Mouse (Mus musculus) hindbrain, embryonic 16.5 days (tissue): ENCODE measurements around the gene Ift140. TPM values are rescaled to one million over a fixed set of nuclear protein-coding genes. Genes with fewer than 3 reads are reported as not detected.

ENCODE experiments used
- ATAC-seq: fragments of 200-750 bp; cut with Nextera tagmentation; 2 replicates; pipeline ENCODE4 v1.8.0; 2017; ENCODE audit warnings: moderate TSS enrichment, moderate library complexity
- H3K27ac ChIP-seq: fragments of 300-500 bp; sonication (generic); 2 replicates; pipeline ENCODE4 v1.5.1; 2014; ENCODE audit warnings: low read depth, mild to moderate bottlenecking, control low read depth, low read length, moderate library complexity
- H3K27me3 ChIP-seq: fragments of 300-500 bp; sonication (generic); replicated peaks from 2 replicates; pipeline ENCODE4 v1.6.1; 2014; ENCODE audit warnings: low read length; ENCODE audit not compliant: control insufficient read depth, insufficient read depth
- H3K36me3 ChIP-seq: fragments of 300-500 bp; sonication (generic); 2 replicates; pipeline ENCODE4 v1.6.1; 2014; ENCODE audit warnings: mild to moderate bottlenecking, low read length, moderate library complexity, mixed read lengths; ENCODE audit not compliant: control insufficient read depth, insufficient read depth
- H3K4me1 ChIP-seq: fragments of 300-500 bp; sonication (generic); 2 replicates; pipeline ENCODE4 v1.6.1; 2014; ENCODE audit warnings: low read depth, low read length; ENCODE audit not compliant: control insufficient read depth, insufficient read depth
- H3K4me2 ChIP-seq: fragments of 300-500 bp; sonication (generic); 2 replicates; pipeline ENCODE4 v1.6.1; 2014; ENCODE audit warnings: mild to moderate bottlenecking, low read length, control low read depth, moderate library complexity
- H3K4me3 ChIP-seq: fragments of 300-500 bp; sonication (generic); 2 replicates; pipeline ENCODE4 v1.5.1; 2014; ENCODE audit warnings: mild to moderate bottlenecking, low read length, control low read depth, moderate library complexity
- H3K9ac ChIP-seq: fragments of 300-500 bp; sonication (generic); 2 replicates; pipeline ENCODE4 v1.6.1; 2014; ENCODE audit warnings: low read depth, mild to moderate bottlenecking, control low read depth, low read length, moderate library complexity
- H3K9me3 ChIP-seq: fragments of 300-500 bp; sonication (generic); 2 replicates; pipeline ENCODE4 v1.6.1; 2014; ENCODE audit warnings: mild to moderate bottlenecking, low read length, moderate library complexity; ENCODE audit not compliant: control insufficient read depth
- WGBS: fragments of 180-500 bp; shearing (Covaris S2); extraction: QIAGEN DNeasy Blood & Tissue Kit; methylation state at CpG from one replicate; pipeline ENCODE4 v1.1.7; 2014; 5-methylcytosine and 5-hydroxymethylcytosine counted together
- polyA plus RNA-seq: library from polyadenylated mRNA; unstranded; fragments of >200 nt; fragmentation: Nextera tagmentation; extraction: Ambion mirVana; gene quantifications from 2 replicates; pipeline ENCODE4 v1.2.1, GENCODE M21; 2015

The Ift140 gene
- polyA plus RNA-seq, 1 experiment from 2014 or later = 17.1 TPM

- Histone ChIP-seq H3K9me3 (no peaks in the 10 kb centered on the region), H3K4me3 (no peak overlapping the region), H3K36me3 (peaks cover 27% of the 10 kb centered on the region), H3K27me3 (no peaks in the 10 kb centered on the region), H3K27ac (no peak overlapping the region), H3K4me2 (no peak overlapping the region), H3K9ac (no peak overlapping the region), H3K4me1 (no peaks in the 10 kb centered on the region)
- ATAC-seq = no peak
- 73% methylated on average over 4 of the region's 4 CpGs for WGBS
Measured at GRCm38 (mm10) chr17:25036183-25036582, 20.3 kb downstream of the Ift140 start.

GRCm38 (mm10) chr17:25044879-25045278, 29.0 kb downstream of the Ift140 start:
- Histone ChIP-seq H3K27ac (no peak overlapping the region), H3K9ac (no peak overlapping the region), H3K27me3 (no peaks in the 10 kb centered on the region), H3K9me3 (no peaks in the 10 kb centered on the region), H3K4me2 (no peak overlapping the region), H3K36me3 (peaks cover 2% of the 10 kb centered on the region; the same call in 1 of the 2 replicates), H3K4me3 (no peak overlapping the region), H3K4me1 (no peaks in the 10 kb centered on the region)
- 74% methylated on average over 7 of the region's 7 CpGs for WGBS
- ATAC-seq = no peak

GRCm38 (mm10) chr17:25045281-25045680, 29.4 kb downstream of the Ift140 start:
- ATAC-seq = no peak
- H3K9ac ChIP-seq = no peak overlapping the region
- H3K27ac ChIP-seq = no peak overlapping the region
- H3K4me2 ChIP-seq = no peak overlapping the region
- WGBS = 92% methylated on average over 4 of the region's 4 CpGs
- no peaks in the 10 kb centered on the region for H3K27me3 ChIP-seq
- H3K4me1 ChIP-seq = no peaks in the 10 kb centered on the region
- H3K4me3 ChIP-seq = no peak overlapping the region
- peaks cover 2% of the 10 kb centered on the region; the same call in 1 of the 2 replicates for H3K36me3 ChIP-seq
- H3K9me3 ChIP-seq = no peaks in the 10 kb centered on the region

- 95% methylated on average over 5 of the region's 6 CpGs for WGBS
- H3K4me1 ChIP-seq = no peaks in the 10 kb centered on the region
- no peak overlapping the region for H3K27ac ChIP-seq
- no peak overlapping the region for H3K4me3 ChIP-seq
- no peak overlapping the region for H3K4me2 ChIP-seq
- ATAC-seq = no peak
- no peak overlapping the region for H3K9ac ChIP-seq
- H3K36me3 ChIP-seq = peaks cover 6% of the 10 kb centered on the region; the same call in 1 of the 2 replicates
- H3K27me3 ChIP-seq = no peaks in the 10 kb centered on the region
- no peaks in the 10 kb centered on the region for H3K9me3 ChIP-seq
Measured at GRCm38 (mm10) chr17:25047143-25047542, 31.3 kb downstream of the Ift140 start.

- H3K27ac ChIP-seq = no peak overlapping the region
- peaks cover 20% of the 10 kb centered on the region for H3K36me3 ChIP-seq
- H3K27me3 ChIP-seq = no peaks in the 10 kb centered on the region
Measured at GRCm38 (mm10) chr17:25053274-25053673, 37.4 kb downstream of the Ift140 start.

GRCm38 (mm10) chr17:25057041-25057440, 41.2 kb downstream of the Ift140 start:
- Histone ChIP-seq H3K27me3 (no peaks in the 10 kb centered on the region), H3K36me3 (peaks cover 24% of the 10 kb centered on the region), H3K9me3 (no peaks in the 10 kb centered on the region), H3K9ac (no peak overlapping the region), H3K27ac (no peak overlapping the region), H3K4me1 (no peaks in the 10 kb centered on the region), H3K4me2 (no peak overlapping the region), H3K4me3 (no peak overlapping the region)
- WGBS = 95% methylated on average over 6 of the region's 6 CpGs
- no peak for ATAC-seq

More at GRCm38 (mm10) chr17:25053274-25053673, 37.4 kb downstream of the Ift140 start:
- WGBS = 86% methylated on average over 9 of the region's 9 CpGs
- Histone ChIP-seq H3K4me1 (no peaks in the 10 kb centered on the region), H3K9ac (no peak overlapping the region), H3K9me3 (no peaks in the 10 kb centered on the region), H3K4me3 (no peak overlapping the region), H3K4me2 (no peak overlapping the region)
- ATAC-seq = no peak

- H3K4me2 ChIP-seq = no peak overlapping the region
- no peaks in the 10 kb centered on the region for H3K9me3 ChIP-seq
- H3K4me3 ChIP-seq = no peak overlapping the region
- ATAC-seq = no peak
- WGBS = 69% methylated on average over 4 of the region's 4 CpGs
- no peak overlapping the region for H3K9ac ChIP-seq
- H3K27ac ChIP-seq = no peak overlapping the region
- no peaks in the 10 kb centered on the region for H3K27me3 ChIP-seq
- no peaks in the 10 kb centered on the region for H3K4me1 ChIP-seq
- H3K36me3 ChIP-seq = peaks cover 7% of the 10 kb centered on the region; the same call in 1 of the 2 replicates
Measured at GRCm38 (mm10) chr17:25063261-25063660, 47.4 kb downstream of the Ift140 start.

- Histone ChIP-seq H3K4me3 (no peak overlapping the region), H3K4me1 (no peaks in the 10 kb centered on the region), H3K9ac (no peak overlapping the region), H3K36me3 (peaks cover 5% of the 10 kb centered on the region; the same call in 1 of the 2 replicates), H3K4me2 (no peak overlapping the region), H3K27ac (no peak overlapping the region), H3K9me3 (no peaks in the 10 kb centered on the region), H3K27me3 (no peaks in the 10 kb centered on the region)
- ATAC-seq = no peak
- WGBS = 70% methylated on average over 12 of the region's 12 CpGs
Measured at GRCm38 (mm10) chr17:25063872-25064271, 48.0 kb downstream of the Ift140 start.

GRCm38 (mm10) chr17:25064351-25064750, 48.5 kb downstream of the Ift140 start:
- Histone ChIP-seq H3K4me1 (no peaks in the 10 kb centered on the region), H3K9me3 (no peaks in the 10 kb centered on the region), H3K27me3 (no peaks in the 10 kb centered on the region), H3K9ac (no peak overlapping the region), H3K36me3 (peaks cover 5% of the 10 kb centered on the region; the same call in 1 of the 2 replicates), H3K27ac (no peak overlapping the region), H3K4me2 (no peak overlapping the region), H3K4me3 (no peak overlapping the region)
- WGBS = 81% methylated on average over 9 of the region's 9 CpGs
- no peak for ATAC-seq

GRCm38 (mm10) chr17:25065189-25065588, 49.3 kb downstream of the Ift140 start:
- no peaks in the 10 kb centered on the region for H3K27me3 ChIP-seq
- peaks cover 5% of the 10 kb centered on the region; the same call in 1 of the 2 replicates for H3K36me3 ChIP-seq
- WGBS = 91% methylated on average over 3 of the region's 3 CpGs
- no peaks in the 10 kb centered on the region for H3K9me3 ChIP-seq
- H3K27ac ChIP-seq = no peak overlapping the region
- no peak overlapping the region for H3K9ac ChIP-seq
- H3K4me1 ChIP-seq = no peaks in the 10 kb centered on the region
- no peak overlapping the region for H3K4me3 ChIP-seq
- no peak overlapping the region for H3K4me2 ChIP-seq
- ATAC-seq = no peak
